Mouse (Mus musculus) neural tube, embryonic 13.5 days (tissue): Measurements from ENCODE around the gene 4933411K16Rik. TPM values are rescaled to one million over a fixed set of nuclear protein-coding genes. Genes with fewer than 3 reads are reported as not detected.

Experiments used
- ATAC-seq: fragments of 200-750 bp; cut with Nextera tagmentation; 2 replicates; pipeline ENCODE4 v1.8.0; 2017; ENCODE audit warnings: low read depth, mild to moderate bottlenecking, moderate TSS enrichment, moderate library complexity
- H3K27ac ChIP-seq: fragments of 300-500 bp; sonication (generic); replicated peaks from 2 replicates; pipeline ENCODE4 v1.5.1; 2015; ENCODE audit warnings: moderate library complexity, mild to moderate bottlenecking, inconsistent platforms
- H3K27me3 ChIP-seq: fragments of 300-500 bp; sonication (generic); 2 replicates; pipeline ENCODE4 v1.6.1; 2015; ENCODE audit warnings: mild to moderate bottlenecking, inconsistent platforms
- H3K36me3 ChIP-seq: fragments of 300-500 bp; sonication (generic); 2 replicates; pipeline ENCODE4 v1.6.1; 2015; ENCODE audit warnings: mild to moderate bottlenecking, inconsistent platforms
- H3K4me1 ChIP-seq: fragments of 300-500 bp; sonication (generic); replicated peaks from 2 replicates; pipeline ENCODE4 v1.6.1; 2015; ENCODE audit warnings: inconsistent platforms
- H3K4me2 ChIP-seq: fragments of 300-500 bp; sonication (generic); 2 replicates; pipeline ENCODE4 v1.6.1; 2015; ENCODE audit warnings: inconsistent platforms, mild to moderate bottlenecking, moderate library complexity
- H3K4me3 ChIP-seq: fragments of 300-500 bp; sonication (generic); 2 replicates; pipeline ENCODE4 v1.5.1; 2015; ENCODE audit warnings: mild to moderate bottlenecking, inconsistent platforms
- H3K9ac ChIP-seq: fragments of 300-500 bp; sonication (generic); 2 replicates; pipeline ENCODE4 v1.6.1; 2015; ENCODE audit warnings: moderate library complexity, mild to moderate bottlenecking, inconsistent platforms
- H3K9me3 ChIP-seq: fragments of 300-500 bp; sonication (generic); 2 replicates; pipeline ENCODE4 v1.6.1; 2016; ENCODE audit warnings: inconsistent platforms
- WGBS: fragments of 180-500 bp; shearing (Covaris S2); methylation state at CpG from one replicate; pipeline ENCODE4 v1.1.7; 2015; 5-methylcytosine and 5-hydroxymethylcytosine counted together
- polyA plus RNA-seq: library from polyadenylated mRNA; unstranded; fragments of >200 nt; fragmentation: Nextera tagmentation; extraction: Ambion mirVana; gene quantifications from 2 replicates; pipeline ENCODE4 v1.2.1, GENCODE M21; 2015

The 4933411K16Rik gene
- polyA plus RNA-seq, 1 experiment from 2014 or later = not detected

DNA sequence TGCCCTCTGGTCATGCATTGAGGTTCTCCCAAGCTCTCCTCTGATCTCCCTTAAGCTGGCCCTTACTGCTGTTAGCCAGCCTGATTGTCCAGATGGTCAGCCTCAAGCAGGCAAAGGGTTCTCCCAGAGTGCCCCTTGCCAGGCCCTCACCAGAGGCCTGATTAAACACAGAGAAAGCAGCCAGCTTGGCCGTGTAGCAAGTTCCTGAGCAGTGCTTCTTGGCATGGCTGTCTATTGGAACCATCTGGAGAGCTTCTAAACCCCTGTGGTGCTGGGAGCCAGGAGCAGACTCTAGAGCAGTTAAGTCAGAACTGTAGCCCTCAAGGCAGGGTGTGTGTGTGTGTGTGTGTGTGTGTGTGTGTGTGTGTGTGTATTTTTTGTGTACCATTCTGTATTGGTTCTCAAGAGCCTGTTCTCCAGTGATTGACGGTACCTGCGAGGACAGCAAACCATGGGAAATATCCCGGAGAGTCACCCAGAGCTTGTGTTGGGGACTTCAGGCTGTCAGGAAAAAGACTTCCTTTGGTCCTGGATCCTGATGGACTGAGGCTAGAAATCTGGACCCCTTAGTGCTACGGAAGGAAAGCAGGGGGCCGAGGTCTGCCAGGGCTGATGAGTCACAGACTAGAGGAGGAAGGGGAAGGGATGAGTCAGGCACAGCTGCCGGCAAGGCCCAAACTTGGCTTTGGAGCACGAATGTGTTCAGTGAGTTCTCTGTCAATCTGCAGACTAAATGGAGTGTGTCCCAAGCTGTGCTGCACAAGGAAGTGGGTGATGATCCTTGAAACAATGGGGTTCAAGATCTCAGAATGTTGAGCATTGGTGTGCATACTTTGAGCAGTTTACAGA, 34.4 kb upstream of the 4933411K16Rik start:
- Histone ChIP-seq H3K27me3 (no peaks in the 10 kb centered on the region), H3K36me3 (no peaks in the 10 kb centered on the region), H3K9ac (no peak overlapping the region), H3K9me3 (no peaks in the 10 kb centered on the region), H3K27ac (peak overlapping the region; percentile 71), H3K4me1 (peaks cover 21% of the 10 kb centered on the region), H3K4me3 (no peak overlapping the region), H3K4me2 (no peak overlapping the region)
- no peak for ATAC-seq
- 75% methylated on average over 8 of the region's 8 CpGs for WGBS

- no peak overlapping the region for H3K4me3 ChIP-seq
- no peaks in the 10 kb centered on the region for H3K27me3 ChIP-seq
- no peaks in the 10 kb centered on the region for H3K9me3 ChIP-seq
- H3K4me2 ChIP-seq = no peak overlapping the region
- 53% methylated on average over 4 of the region's 4 CpGs for WGBS
- no peak overlapping the region for H3K9ac ChIP-seq
- H3K4me1 ChIP-seq = peaks cover 21% of the 10 kb centered on the region
- ATAC-seq = no peak
- H3K36me3 ChIP-seq = no peaks in the 10 kb centered on the region
- 0 out of 2 replicates have a peak overlapping the region, but pooled peaks have one; percentile 71 for H3K27ac ChIP-seq
These were observed 33.0 kb upstream of the 4933411K16Rik start for GRCm38 (mm10) chr19:42019011-42019522.

DNA sequence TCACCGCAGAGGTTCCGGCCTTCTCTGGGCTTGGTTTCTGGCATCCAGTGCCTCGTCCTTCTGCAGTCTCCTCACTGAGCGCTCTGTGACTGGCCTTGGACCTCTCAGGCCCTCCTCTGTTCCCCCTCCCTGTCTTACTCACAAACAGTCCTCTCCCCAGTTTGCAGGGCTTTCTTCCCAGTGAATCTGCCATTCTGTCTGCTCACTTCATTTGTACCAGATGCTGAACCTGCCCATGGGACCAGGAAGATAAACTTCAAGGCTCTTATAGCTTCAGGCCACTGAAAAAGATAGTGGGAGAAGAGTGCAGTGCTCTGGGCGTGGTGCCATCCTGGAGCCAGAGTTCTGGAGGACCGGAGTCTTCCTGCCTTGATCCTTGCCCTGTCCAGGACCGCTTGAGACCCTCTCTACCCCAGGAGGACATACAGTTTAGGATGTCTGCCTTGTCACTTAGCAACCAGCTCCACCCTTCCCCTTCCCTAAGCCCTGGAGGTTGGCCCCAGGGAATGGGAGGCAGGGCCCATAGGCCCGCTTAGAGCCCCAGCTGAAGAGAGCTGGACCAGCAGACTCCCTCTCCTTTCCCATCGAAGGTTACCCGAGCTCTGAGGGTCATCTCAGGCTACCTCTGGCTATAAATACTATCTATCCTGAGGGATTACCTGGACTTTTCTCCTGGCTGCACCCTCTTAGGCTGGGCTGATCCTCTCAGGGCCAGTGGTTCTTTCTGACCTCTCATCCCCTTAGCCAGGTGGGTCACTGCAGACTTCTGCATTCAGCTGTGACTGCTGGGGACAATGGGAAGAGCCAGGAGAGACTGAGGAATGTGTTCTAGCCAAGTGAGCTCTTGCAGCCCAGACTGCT, 30.1 kb upstream of the 4933411K16Rik start:
- H3K9ac ChIP-seq = no peak overlapping the region
- peaks cover 18% of the 10 kb centered on the region for H3K4me1 ChIP-seq
- H3K4me3 ChIP-seq = no peak overlapping the region
- WGBS = 67% methylated on average over 10 of the region's 10 CpGs
- H3K27ac ChIP-seq = no peak overlapping the region
- no peaks in the 10 kb centered on the region for H3K36me3 ChIP-seq
- ATAC-seq = no peak
- H3K9me3 ChIP-seq = no peaks in the 10 kb centered on the region
- no peak overlapping the region for H3K4me2 ChIP-seq
- no peaks in the 10 kb centered on the region for H3K27me3 ChIP-seq

DNA sequence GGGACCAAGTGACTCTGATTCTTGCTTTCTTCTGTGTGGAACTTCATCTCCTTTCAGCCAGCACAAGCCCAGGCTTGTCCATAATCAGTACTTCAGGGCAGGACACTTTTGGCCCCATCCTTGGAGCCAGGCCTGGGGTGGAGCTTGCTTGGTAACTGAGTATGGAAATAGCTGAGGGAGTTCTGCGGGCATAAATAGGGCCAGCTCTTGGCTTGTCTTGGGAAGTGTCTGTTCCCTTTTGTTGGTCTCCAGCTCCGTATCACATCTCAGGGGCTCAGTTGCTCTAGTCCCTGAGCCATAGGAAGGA, 29.6 kb upstream of the 4933411K16Rik start:
- H3K4me1 ChIP-seq = peaks cover 12% of the 10 kb centered on the region
- H3K4me3 ChIP-seq = no peak overlapping the region
- 77% methylated on average over 2 of the region's 2 CpGs for WGBS
- ATAC-seq = no peak
- no peaks in the 10 kb centered on the region for H3K36me3 ChIP-seq
- no peak overlapping the region for H3K9ac ChIP-seq
- H3K27ac ChIP-seq = no peak overlapping the region
- H3K9me3 ChIP-seq = no peaks in the 10 kb centered on the region
- H3K4me2 ChIP-seq = no peak overlapping the region
- H3K27me3 ChIP-seq = no peaks in the 10 kb centered on the region

DNA sequence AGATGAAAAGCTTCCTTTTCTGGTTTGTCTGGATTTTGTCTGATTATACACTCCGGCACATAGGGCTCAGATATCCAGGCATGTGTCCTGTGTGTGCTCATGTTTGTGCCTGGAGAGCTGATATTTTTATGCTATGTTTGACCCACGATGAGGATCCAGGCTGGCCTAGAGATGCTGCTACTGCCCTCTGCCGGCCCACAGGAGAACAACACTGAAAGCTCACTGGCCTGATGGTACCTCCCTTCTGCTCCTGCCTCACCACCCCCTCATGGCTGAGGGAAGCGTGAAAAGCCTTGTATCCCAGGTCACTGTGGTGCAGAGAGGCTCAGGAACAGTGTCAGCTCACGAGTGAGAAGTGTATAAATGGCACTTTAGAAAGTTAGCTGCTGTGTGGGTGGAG, 25.9 kb upstream of the 4933411K16Rik start:
- H3K27me3 ChIP-seq = no peaks in the 10 kb centered on the region
- H3K4me3 ChIP-seq = no peak overlapping the region
- no peaks in the 10 kb centered on the region for H3K9me3 ChIP-seq
- H3K4me2 ChIP-seq = no peak overlapping the region
- H3K36me3 ChIP-seq = no peaks in the 10 kb centered on the region
- 7% methylated on average over 5 of the region's 5 CpGs for WGBS
- no peak overlapping the region for H3K9ac ChIP-seq
- no peak overlapping the region for H3K27ac ChIP-seq
- H3K4me1 ChIP-seq = peaks cover 10% of the 10 kb centered on the region; the same call in 1 of the 2 replicates
- ATAC-seq = peak; percentile 50; the same call in 1 of the 2 replicates

GRCm38 (mm10) chr19:42031112-42031511, 20.9 kb upstream of the 4933411K16Rik start:
- no peaks in the 10 kb centered on the region for H3K9me3 ChIP-seq
- H3K27me3 ChIP-seq = no peaks in the 10 kb centered on the region
- no peak overlapping the region for H3K9ac ChIP-seq
- ATAC-seq = no peak
- H3K36me3 ChIP-seq = 0 out of 2 replicates have a peak, but pooled peaks cover 7% of the 10 kb centered on the region
- H3K4me2 ChIP-seq = no peak overlapping the region
- H3K4me1 ChIP-seq = peaks cover 8% of the 10 kb centered on the region
- WGBS = 84% methylated on average over 5 of the region's 5 CpGs
- no peak overlapping the region for H3K27ac ChIP-seq
- H3K4me3 ChIP-seq = no peak overlapping the region

- 84% methylated on average over 14 of the region's 14 CpGs for WGBS
- Histone ChIP-seq H3K9ac (no peak overlapping the region), H3K27ac (no peak overlapping the region), H3K9me3 (no peaks in the 10 kb centered on the region), H3K4me1 (peaks cover 8% of the 10 kb centered on the region), H3K4me2 (no peak overlapping the region), H3K36me3 (0 out of 2 replicates have a peak, but pooled peaks cover 7% of the 10 kb centered on the region), H3K27me3 (no peaks in the 10 kb centered on the region), H3K4me3 (no peak overlapping the region)
- no peak for ATAC-seq
These were observed 18.4 kb upstream of the 4933411K16Rik start for GRCm38 (mm10) chr19:42033611-42034010.

DNA sequence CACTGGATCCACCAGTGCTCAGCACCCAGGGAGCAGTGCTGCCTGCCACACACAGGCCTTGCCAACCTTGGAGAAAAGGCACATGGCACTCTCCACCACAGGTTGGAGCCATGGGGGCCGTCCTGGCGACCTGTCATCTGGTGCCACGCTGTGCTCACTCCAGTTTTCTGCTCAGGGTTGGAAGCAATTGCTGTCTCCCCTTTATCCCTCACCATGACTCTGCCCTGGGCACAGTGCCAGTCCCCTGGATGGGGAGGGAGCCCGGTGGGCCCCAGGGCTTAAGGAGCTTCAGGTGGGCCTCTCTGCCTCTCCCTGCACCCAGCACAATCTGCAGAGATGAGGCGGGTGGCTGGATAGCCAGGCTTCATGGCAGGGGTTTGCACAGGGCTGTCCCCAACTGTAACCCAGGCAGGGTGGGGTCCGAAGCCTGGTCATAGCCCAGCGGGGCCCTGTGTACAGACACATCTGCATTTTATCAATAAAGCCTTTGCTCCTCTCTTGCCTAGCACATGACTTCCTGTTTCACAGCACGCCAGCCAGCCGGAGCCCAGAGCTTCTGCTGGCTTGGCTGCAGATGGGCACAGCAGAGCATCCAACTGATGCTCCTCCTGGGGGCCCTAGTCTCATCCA, 17.8 kb upstream of the 4933411K16Rik start:
- Histone ChIP-seq H3K9me3 (no peaks in the 10 kb centered on the region), H3K36me3 (0 out of 2 replicates have a peak, but pooled peaks cover 7% of the 10 kb centered on the region), H3K27ac (no peak overlapping the region), H3K27me3 (no peaks in the 10 kb centered on the region), H3K4me3 (no peak overlapping the region), H3K9ac (no peak overlapping the region), H3K4me2 (no peak overlapping the region), H3K4me1 (peaks cover 8% of the 10 kb centered on the region)
- 72% methylated on average over 9 of the region's 9 CpGs for WGBS
- ATAC-seq = no peak

GRCm38 (mm10) chr19:42034881-42035455, 17.1 kb upstream of the 4933411K16Rik start:
- no peak overlapping the region for H3K27ac ChIP-seq
- 0 out of 2 replicates have a peak, but pooled peaks cover 7% of the 10 kb centered on the region for H3K36me3 ChIP-seq
- peak; percentile 29; the same call in 1 of the 2 replicates for ATAC-seq
- WGBS = 52% methylated on average over 11 of the region's 11 CpGs
- no peaks in the 10 kb centered on the region for H3K9me3 ChIP-seq
- peaks cover 8% of the 10 kb centered on the region for H3K4me1 ChIP-seq
- H3K27me3 ChIP-seq = peaks cover 3% of the 10 kb centered on the region; the same call in 1 of the 2 replicates
- no peak overlapping the region for H3K4me3 ChIP-seq
- no peak overlapping the region for H3K9ac ChIP-seq
- H3K4me2 ChIP-seq = no peak overlapping the region

DNA sequence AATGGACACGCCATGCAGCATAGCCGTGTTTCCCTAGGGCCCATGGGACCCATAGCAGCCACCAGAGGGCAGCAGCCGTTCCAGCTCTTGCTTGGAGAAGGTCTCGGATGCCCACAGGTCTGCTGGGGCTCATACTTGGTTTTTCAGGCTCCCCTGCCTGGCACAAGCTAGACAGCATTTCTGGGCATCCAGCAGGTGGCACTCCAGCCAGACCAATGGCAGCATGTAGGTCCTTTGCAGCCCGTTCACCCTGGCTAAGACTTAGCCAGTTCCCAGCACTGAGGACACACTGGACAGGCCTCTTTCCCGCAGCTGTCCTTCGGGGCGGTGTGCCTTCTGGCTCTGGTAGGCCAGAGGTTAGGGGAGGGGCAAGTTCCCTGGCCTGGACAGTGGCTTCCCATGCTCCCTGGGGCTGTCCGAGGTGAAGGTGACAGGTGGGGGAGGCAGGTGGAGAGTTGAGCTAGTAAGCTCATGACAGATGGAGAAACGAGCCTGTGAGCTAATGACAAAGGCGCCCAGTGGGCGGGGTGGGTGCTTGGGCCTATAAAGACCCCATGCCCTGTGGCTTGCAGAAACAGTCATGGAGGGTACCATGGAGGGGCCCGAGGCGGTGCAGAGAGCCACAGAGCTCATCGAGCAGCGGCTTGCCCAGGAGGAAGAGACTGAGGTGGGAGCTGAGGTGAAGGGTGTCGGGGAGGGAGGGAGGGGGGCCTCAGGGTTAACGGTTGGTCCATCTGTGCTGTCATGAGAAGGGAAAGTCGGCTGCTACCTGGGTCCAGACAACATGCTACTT, 16.4 kb upstream of the 4933411K16Rik start, which contains the start of gene Ankrd2:
Gene Ankrd2, plus strand, starts transcription at position 545 of the 793 bp plus-strand sequence.
- Histone ChIP-seq H3K4me1 (peaks cover 8% of the 10 kb centered on the region), H3K4me2 (no peak within 1 kb of the TSS), H3K36me3 (0 out of 2 replicates have a peak, but pooled peaks cover 7% of the 10 kb centered on the region), H3K9ac (no peak within 1 kb of the TSS), H3K9me3 (no peaks in the 10 kb centered on the region), H3K27ac (no peak within 1 kb of the TSS), H3K4me3 (no peak within 1 kb of the TSS), H3K27me3 (peaks cover 7% of the 10 kb centered on the region; the same call in 1 of the 2 replicates)
- WGBS = 63% methylated on average over 19 of the region's 19 CpGs
- peak; percentile 74 for ATAC-seq

- no peak overlapping the region for H3K9ac ChIP-seq
- H3K36me3 ChIP-seq = 0 out of 2 replicates have a peak, but pooled peaks cover 7% of the 10 kb centered on the region
- no peak overlapping the region for H3K4me3 ChIP-seq
- peaks cover 7% of the 10 kb centered on the region; the same call in 1 of the 2 replicates for H3K27me3 ChIP-seq
- no peak overlapping the region for H3K4me2 ChIP-seq
- 74% methylated on average over 3 of the region's 3 CpGs for WGBS
- peaks cover 8% of the 10 kb centered on the region for H3K4me1 ChIP-seq
- no peak for ATAC-seq
- no peaks in the 10 kb centered on the region for H3K9me3 ChIP-seq
- no peak overlapping the region for H3K27ac ChIP-seq
These were observed 15.7 kb upstream of the 4933411K16Rik start for GRCm38 (mm10) chr19:42036357-42036756.
